Mouse (Mus musculus) heart, adult 11 months (tissue): ENCODE measurements at regions not wholly inside any gene's neighbourhood (a gene's known extent, or its start where the extent isn't known, plus 50 kb on each side); places are given as distances from the start of the nearest gene placed in this dataset.

Experiments
- DNase-seq: peaks from one replicate; pipeline ENCODE4 v3.0.0; 2022

DNA sequence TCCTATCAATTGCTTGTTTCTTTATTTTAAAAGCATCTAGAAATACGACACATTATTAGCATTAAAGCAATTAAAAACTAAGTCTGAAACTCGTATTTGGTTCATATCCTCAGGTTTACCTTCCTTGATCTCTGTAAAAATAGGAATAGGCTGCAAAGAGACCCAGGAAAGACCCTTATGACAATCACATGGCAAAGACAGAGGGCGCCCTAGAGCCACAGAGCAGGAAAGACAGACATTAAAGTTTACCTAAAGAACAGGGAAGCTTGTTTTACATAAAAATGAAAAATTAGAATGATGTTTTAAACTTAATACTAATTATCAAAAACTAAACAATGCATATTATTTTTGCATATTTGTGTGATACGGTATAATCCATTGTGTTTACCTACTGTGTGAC is 153.2 kb downstream of the Usp25 start:
- no peak for DNase-seq

DNA sequence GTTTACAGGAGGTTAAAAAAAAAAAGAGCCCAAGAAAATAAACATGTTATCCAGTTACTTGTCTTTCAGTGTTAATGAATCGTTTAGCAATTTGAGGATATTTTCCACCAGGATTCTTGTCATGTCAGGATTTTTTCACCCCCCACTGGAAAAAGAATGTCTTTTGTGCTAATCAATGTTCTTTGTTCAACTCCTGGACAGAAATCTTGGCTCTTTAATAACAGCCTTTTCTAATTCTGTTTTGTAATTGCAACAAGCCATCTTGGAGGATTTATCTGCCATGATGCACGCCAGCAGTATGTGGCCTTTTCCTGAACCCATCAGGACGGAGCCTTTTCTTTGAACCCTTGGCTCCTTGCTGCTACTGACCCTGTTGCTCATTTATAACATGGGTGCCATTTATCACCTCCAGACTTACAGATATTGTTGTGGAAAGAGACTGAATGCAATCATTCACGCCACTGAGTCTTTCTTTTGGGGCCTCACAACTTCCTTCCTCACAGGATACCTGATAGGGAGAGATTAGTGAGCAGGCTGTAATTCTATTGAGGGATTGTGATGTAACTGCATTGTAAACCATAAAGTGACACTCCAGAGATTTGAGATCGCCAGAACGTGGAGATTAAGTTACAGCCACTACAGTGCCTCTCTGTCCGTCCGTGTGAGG is 159.7 kb downstream of the Usp25 start:
- DNase-seq, result peak; percentile 92

DNA sequence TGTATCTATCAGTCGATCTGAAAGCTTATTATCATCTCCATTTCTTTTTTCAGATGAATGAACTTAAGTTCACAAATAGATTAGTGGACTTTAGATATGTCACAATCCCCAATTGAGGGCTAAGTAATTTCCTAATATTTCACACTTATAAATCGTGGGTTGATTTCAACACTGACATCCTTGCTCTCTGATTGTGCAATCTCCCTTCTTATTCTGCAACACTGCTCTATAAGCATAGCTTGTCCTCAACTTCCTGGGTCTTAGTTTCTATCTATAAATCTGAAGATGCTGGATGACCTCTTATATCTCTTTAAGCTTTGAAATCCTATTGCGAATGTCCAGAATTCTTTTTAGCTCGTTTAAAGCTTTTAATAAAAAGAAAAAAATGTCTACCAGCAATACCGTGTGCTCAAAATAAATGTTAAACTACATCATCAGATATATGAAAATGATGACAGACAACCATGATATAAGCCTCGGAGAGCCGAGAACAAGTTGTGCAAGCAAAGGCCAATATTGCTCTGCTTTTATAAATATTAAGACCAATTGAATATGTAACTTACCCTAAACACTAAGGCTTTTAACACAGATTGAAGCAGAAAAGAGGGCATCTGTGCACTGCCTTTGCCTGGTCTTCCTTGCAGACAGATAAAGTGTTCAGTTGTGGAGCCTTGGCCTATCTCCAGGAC is 161.4 kb downstream of the Usp25 start:
- no peak for DNase-seq

DNA sequence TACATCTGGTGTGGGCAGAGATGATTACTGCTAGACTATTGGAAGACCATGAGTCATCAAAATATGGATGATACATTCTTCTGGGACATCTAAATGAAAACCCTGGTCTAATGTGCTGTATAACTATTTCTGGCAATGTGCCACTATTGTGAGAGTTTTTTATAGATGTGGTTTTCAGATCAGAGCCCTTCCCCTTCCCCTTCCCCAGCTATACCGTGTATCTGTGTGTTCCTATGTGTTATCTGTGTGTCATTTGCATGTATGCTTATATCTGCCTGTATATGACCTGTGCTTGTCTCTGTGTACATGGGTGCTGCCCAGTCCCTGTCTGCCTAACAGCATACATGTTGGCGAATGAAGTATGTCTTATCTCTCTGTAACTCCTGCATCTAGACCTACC is 167.5 kb downstream of the Usp25 start:
- no peak for DNase-seq
